Mouse (Mus musculus) embryonic facial prominence, embryonic 12.5 days (tissue): ENCODE data around the gene Aox1. TPM values are rescaled to one million over a fixed set of nuclear protein-coding genes. Genes with fewer than 3 reads are reported as not detected.
A peak's percentile ranks its signal among the peaks of the same experiment; 100 is the strongest.
"Not testable (repeated sequence)": the region's sequence is repeated elsewhere in the genome, so short reads cannot be mapped to it uniquely, and the experiment has no call there.

ENCODE experiments used
- ATAC-seq: fragments of 200-750 bp; cut with Nextera tagmentation; 2 replicates; pipeline ENCODE4 v1.8.0; 2017; ENCODE audit not compliant: insufficient number of reproducible peaks, insufficient read depth, low FRiP score, low TSS enrichment
- H3K27ac ChIP-seq: fragments of 300-500 bp; sonication (generic); 2 replicates; pipeline ENCODE4 v1.5.1; 2016; ENCODE audit warnings: mild to moderate bottlenecking
- H3K27me3 ChIP-seq: fragments of 300-500 bp; sonication (generic); 2 replicates; pipeline ENCODE4 v1.6.1; 2016; ENCODE audit warnings: mild to moderate bottlenecking, moderate library complexity
- H3K36me3 ChIP-seq: fragments of 300-500 bp; sonication (generic); 2 replicates; pipeline ENCODE4 v1.6.1; 2016; ENCODE audit warnings: mild to moderate bottlenecking
- H3K4me1 ChIP-seq: fragments of 300-500 bp; sonication (generic); 2 replicates; pipeline ENCODE4 v1.6.1; 2016
- H3K4me2 ChIP-seq: fragments of 300-500 bp; sonication (generic); replicated peaks from 2 replicates; pipeline ENCODE4 v1.6.1; 2016; ENCODE audit warnings: mild to moderate bottlenecking, moderate library complexity
- H3K4me3 ChIP-seq: fragments of 300-500 bp; sonication (generic); 2 replicates; pipeline ENCODE4 v1.5.1; 2016; ENCODE audit warnings: mild to moderate bottlenecking
- H3K9ac ChIP-seq: fragments of 300-500 bp; sonication (generic); 2 replicates; pipeline ENCODE4 v1.6.1; 2016; ENCODE audit warnings: mild to moderate bottlenecking, moderate library complexity
- H3K9me3 ChIP-seq: fragments of 300-500 bp; sonication (generic); 2 replicates; pipeline ENCODE4 v1.6.1; 2016; ENCODE audit warnings: mild to moderate bottlenecking, moderate library complexity
- WGBS: fragments of 180-500 bp; shearing (Covaris S2); methylation state at CpG from one replicate; pipeline ENCODE4 v1.1.7; 2016; 5-methylcytosine and 5-hydroxymethylcytosine counted together
- polyA plus RNA-seq: library from polyadenylated mRNA; unstranded; fragments of >200 nt; fragmentation: Nextera tagmentation; extraction: Ambion mirVana; gene quantifications from 2 replicates; pipeline ENCODE4 v1.2.1, GENCODE M21; 2016

Gene Aox1
- 0.10 and 0.13 TPM in 2 replicates for polyA plus RNA-seq

DNA sequence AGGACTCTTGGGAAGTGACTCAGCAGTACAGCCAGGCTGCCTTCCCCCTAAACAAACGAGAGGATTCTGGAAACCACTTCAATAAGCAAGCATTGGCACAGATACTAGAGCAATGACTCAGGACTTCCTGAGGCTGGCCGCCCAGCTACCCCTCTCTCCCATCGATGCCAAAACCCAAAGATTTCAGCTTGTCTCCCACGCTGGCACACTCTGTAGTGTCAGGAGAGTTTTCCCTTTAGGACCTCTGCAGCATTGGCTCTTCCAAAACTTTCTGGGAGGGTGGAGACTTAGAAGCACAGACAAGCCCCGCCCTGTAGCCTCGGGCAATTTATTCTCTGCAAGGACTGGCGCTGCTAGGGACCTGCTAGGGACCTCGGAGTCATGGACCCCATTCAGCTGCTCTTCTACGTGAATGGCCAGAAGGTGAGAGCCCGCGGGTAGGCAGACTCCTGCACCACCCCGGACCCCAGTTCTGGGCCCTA, at the start of gene Aox1:
Gene Aox1 (plus strand): TSS at position 296 of the 482 bp plus-strand sequence.
- Histone ChIP-seq H3K27ac (no peak within 1 kb of the TSS), H3K4me3 (peak within 1 kb of the TSS; percentile 16; the same call in 1 of the 2 replicates), H3K9ac (no peak within 1 kb of the TSS), H3K9me3 (no peaks in the 10 kb centered on the region), H3K4me1 (peaks cover 11% of the 10 kb centered on the region; the same call in 1 of the 2 replicates), H3K36me3 (0 out of 2 replicates have a peak, but pooled peaks cover under 1% of the 10 kb centered on the region), H3K4me2 (peak within 1 kb of the TSS; percentile 40), H3K27me3 (no peaks in the 10 kb centered on the region)
- no peak for ATAC-seq
- WGBS = 11% methylated on average over 12 of the region's 12 CpGs

DNA sequence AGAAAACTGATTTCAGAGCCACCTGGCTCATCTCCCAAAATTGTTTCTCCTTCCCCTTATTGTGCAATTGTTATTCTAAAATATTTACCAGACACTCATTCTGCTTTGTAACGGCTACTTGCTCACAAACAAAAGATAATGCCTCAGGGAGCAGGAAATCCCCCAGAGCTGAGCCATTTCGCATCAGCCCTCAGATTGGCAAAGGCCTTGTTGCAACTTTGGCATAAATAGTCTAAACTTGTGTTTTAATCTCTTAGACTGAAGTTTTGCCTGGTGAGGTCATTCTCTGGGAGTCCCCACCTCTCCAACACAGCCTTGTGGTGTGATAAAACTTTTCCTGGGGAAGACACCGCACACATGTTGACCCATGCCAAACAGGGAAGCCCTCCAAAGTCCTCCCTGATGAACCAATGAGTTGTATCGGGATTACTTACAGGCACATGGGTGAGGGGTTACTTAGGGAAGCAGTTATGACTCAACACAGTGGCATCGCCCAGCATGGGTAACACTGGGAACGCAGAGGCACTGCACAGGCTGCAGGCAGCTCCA, 40.6 kb upstream of the Aox1 start:
- ATAC-seq = no peak
- Histone ChIP-seq H3K9me3 (no peaks in the 10 kb centered on the region), H3K36me3 (no peaks in the 10 kb centered on the region), H3K27ac (no peak overlapping the region), H3K4me2 (no peak overlapping the region), H3K4me3 (no peak overlapping the region), H3K9ac (no peak overlapping the region), H3K27me3 (no peaks in the 10 kb centered on the region), H3K4me1 (no peaks in the 10 kb centered on the region)
- WGBS = 70% methylated on average over 6 of the region's 6 CpGs

DNA sequence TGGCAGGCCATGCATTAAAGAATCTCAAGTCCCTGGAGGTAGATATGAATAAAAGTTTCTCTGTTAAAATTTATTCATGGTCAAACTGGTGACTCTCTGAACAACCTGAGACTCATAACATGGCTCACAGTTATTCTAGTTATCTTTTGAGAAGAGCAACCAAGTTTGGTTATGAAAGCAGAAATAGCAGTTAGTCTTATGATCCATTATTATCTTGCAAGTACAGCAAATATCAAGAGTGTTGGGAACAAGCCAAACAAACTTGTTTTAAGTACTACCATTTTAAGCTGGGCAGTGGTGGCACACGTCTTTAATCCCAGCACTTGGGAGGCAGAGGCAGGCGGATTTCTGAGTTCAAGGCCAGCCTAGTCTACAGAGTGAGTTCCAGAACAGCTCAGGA, 38.5 kb upstream of the Aox1 start:
- no peak for ATAC-seq
- no peaks in the 10 kb centered on the region for H3K4me1 ChIP-seq
- no peak overlapping the region for H3K27ac ChIP-seq
- H3K4me3 ChIP-seq = no peak overlapping the region
- no peak overlapping the region for H3K9ac ChIP-seq
- H3K4me2 ChIP-seq = no peak overlapping the region
- 75% methylated on average over 2 of the region's 2 CpGs for WGBS
- no peaks in the 10 kb centered on the region for H3K36me3 ChIP-seq
- no peaks in the 10 kb centered on the region for H3K27me3 ChIP-seq
- no peaks in the 10 kb centered on the region for H3K9me3 ChIP-seq

DNA sequence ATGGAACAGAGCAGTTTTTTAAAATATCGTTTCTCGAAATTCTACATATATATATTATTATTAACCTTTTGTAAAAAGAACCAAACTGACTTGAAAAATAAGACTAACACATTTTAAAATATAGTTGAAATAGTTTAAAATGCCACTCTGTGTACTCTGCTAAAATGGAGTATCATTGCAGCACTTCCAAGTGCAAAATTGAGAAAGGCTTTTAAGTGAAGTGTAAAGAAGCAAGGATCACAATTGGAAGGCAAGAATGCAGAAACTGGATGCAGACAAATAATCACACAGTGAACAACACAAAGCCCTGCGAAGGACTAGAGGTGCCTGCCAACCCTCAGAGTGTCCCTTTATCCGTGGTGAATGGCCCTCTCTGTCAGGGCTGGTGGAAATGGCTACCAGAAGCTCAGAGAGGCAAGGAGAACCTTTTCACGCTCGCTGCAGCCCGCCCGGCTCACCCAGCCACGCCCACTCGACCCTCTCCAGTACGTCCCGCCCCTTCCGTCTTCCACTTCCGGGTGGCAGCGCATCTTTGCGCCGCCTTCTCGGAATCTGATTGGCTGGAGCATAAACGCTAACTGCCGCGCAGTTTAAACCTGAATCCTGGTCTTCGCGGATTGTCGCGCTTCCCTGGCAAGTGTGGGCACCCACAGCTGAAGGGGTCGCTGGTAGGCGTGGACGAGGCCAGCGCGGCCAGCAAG, 34.1 kb upstream of the Aox1 start, which contains the start of gene Sgo2a:
Gene Sgo2a (plus strand): TSS at position 540 of the 701 bp plus-strand sequence.
- Histone ChIP-seq H3K36me3 (no peaks in the 10 kb centered on the region), H3K4me3 (peak within 1 kb of the TSS; percentile 83), H3K27me3 (no peaks in the 10 kb centered on the region), H3K9ac (peak within 1 kb of the TSS; percentile 67), H3K9me3 (no peaks in the 10 kb centered on the region), H3K27ac (peak within 1 kb of the TSS; percentile 75), H3K4me1 (peaks cover 14% of the 10 kb centered on the region), H3K4me2 (peak within 1 kb of the TSS; percentile 75)
- 6% methylated on average over 30 of the region's 30 CpGs for WGBS
- ATAC-seq = peak; percentile 95

DNA sequence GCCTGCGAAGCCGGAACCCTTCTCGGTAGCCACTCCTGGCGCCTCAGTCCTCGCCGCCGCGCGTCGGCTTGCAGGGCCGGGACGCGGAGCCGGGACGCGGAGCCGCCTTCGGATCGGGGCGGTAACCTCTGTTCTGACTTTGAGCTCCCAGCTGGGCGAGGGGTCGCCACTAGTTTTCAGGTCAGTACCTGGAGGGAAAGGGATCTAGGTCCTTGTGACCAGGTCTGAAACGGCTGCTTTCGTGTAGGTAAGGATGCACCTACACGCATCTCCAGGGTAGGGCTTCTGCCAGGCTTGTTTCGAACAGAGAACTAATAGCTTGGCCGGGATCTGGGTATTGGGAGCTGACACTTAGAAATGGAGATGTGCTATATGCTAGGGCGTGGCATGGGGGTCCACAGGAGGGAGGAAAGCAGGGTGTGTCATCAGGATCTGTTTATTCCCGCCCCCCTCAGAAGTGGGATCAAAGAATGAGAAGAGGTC, 33.6 kb upstream of the Aox1 start:
- under 1% methylated on average over 29 of the region's 29 CpGs for WGBS
- Histone ChIP-seq H3K9ac (peak overlapping the region; percentile 67), H3K27me3 (no peaks in the 10 kb centered on the region), H3K9me3 (no peaks in the 10 kb centered on the region), H3K4me3 (peak overlapping the region; percentile 83), H3K36me3 (no peaks in the 10 kb centered on the region), H3K4me2 (peak overlapping the region; percentile 75), H3K27ac (peak overlapping the region; percentile 75), H3K4me1 (peaks cover 14% of the 10 kb centered on the region)
- peak; percentile 66 for ATAC-seq

DNA sequence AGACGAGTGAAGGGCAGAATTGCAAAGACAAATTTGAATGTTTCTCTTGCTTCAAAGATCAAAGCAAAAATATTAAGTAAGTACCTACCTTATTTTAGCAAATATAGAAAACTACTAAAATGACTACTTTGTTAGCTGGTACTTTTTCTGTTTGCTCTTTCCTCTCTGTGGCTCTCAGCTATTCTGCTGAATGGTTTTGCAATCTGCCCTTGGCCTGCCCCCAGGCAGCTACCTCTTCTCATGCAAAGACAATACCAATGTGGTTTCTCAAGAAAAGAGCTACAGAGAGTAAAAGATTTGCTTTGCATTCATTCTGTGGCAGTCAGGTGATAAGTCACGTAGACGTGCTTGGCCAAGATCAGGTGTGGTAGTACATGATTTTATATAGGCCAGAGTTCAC, 31.6 kb upstream of the Aox1 start:
- Histone ChIP-seq H3K4me3 (no peak overlapping the region), H3K4me1 (peaks cover 14% of the 10 kb centered on the region), H3K27ac (no peak overlapping the region), H3K9ac (no peak overlapping the region), H3K36me3 (peaks cover 4% of the 10 kb centered on the region; the same call in 1 of the 2 replicates), H3K27me3 (no peaks in the 10 kb centered on the region), H3K9me3 (no peaks in the 10 kb centered on the region), H3K4me2 (no peak overlapping the region)
- WGBS = 89% methylated on average over 3 of the region's 3 CpGs
- no peak for ATAC-seq

DNA sequence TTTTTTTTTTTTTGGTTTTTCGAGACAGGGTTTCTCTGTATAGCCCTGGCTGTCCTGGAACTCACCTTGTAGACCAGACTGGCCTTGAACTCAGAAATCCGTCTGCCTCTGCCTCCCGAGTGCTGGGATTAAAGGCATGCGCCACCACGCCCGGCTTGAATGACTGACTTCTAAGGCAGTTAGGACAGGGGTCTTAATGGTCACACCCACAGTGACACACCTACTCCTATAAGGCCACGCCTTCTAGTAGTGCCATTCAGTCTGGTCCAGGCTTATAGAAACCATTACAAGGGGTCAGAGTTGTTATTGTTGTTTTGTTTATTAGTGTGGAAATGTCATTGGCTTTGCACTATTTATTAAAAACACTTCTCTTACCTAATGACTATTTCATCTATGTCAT, 23.3 kb upstream of the Aox1 start:
- peaks cover 24% of the 10 kb centered on the region for H3K36me3 ChIP-seq

DNA sequence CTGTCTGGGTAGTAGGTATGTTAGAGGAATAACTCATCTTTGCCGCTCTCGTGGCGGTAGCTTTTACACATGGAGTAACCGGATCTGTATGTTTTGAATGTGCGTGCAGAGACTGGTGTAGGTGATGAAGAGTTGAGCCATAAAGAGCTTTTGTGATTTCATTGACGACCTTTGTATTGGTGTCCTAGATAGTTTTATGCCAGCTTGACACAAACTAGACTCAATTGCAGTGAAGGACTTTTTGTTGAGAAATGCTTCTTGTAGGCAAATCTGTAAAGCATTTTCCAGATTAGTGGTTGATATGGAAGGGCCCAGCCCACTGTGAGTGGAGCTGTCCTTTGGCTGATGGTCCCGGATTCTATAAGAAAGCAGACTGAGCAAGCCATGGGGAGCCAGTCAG, 10.9 kb upstream of the Aox1 start, which contains the start of gene Kctd18:
Gene Kctd18 (minus strand): TSS at position 101 of the 400 bp plus-strand sequence.
- WGBS = 92% methylated on average over 7 of the region's 7 CpGs
- H3K27ac ChIP-seq = no peak within 1 kb of the TSS
- H3K4me3 ChIP-seq = no peak within 1 kb of the TSS
- peaks cover 54% of the 10 kb centered on the region for H3K36me3 ChIP-seq
- H3K9ac ChIP-seq = no peak within 1 kb of the TSS
- no peaks in the 10 kb centered on the region for H3K9me3 ChIP-seq
- H3K4me1 ChIP-seq = no peaks in the 10 kb centered on the region
- no peak for ATAC-seq
- no peak within 1 kb of the TSS for H3K4me2 ChIP-seq
- no peaks in the 10 kb centered on the region for H3K27me3 ChIP-seq

More for the DNA sequence above, 23.3 kb upstream of the Aox1 start:
- not testable (repeated sequence) for ATAC-seq, H3K9me3 ChIP-seq, H3K4me3 ChIP-seq, H3K27me3 ChIP-seq, H3K9ac ChIP-seq, H3K4me2 ChIP-seq, H3K27ac ChIP-seq, H3K4me1 ChIP-seq
- WGBS = 93% methylated on average over 7 of the region's 7 CpGs

DNA sequence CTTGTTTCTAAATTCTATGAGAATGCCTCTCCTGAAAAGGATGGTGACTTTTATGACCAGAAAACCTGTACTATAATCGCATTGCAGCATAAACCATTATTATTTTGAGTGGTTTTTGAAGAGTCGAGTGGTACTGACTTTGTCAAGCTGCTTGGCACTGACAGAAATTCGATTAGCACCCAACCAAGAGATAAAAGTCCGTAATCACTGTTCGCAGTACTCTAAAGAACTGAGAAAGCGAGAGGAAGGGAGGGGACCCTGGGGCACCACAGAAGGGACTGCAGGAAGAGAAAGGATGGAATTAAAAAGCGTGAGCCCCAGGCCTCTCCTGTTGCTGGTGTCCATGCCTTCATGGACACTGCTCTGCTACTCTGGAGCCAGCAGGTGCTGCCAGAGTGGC, 2.0 kb upstream of the Aox1 start:
- WGBS = 83% methylated on average over 7 of the region's 7 CpGs
- H3K36me3 ChIP-seq = peaks cover 9% of the 10 kb centered on the region

DNA sequence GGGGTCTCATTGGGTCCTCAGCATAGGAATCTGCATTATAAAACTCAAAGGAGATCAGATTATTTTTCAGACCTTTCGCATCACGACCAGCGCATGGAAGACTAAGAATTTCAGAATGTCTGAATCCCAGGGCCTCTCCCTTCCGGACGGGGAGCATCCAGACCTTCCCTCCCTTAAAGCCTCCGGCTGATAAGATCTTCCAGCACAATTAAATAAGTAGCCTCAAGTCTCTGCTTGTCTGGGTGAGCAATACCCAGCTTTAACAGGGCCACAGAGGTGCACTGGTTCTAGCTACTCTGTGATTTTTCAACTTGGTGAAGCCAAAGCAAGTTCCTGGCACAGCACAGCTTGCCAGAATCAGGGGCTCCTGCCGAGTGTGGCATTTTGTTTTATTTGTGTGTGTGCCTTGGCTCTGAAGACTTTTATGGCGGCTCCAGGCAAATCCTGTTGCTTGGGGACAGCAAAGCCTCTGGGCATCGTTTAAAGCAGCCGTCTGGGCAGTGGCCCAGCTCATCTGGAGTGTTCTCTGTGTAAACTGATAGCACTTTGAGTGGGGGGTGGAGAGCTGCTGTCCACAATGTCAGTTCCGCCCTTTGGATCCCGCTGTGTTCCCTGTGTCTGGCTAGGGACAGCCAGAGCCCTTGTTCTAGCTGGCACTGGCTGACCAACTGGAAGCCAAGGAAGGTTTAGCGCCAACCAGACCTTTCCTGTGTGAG, 583 bp downstream of the Aox1 start:
- Histone ChIP-seq H3K4me3 (peak overlapping the region; percentile 16; the same call in 1 of the 2 replicates), H3K9ac (no peak overlapping the region), H3K27ac (no peak overlapping the region)

More for the DNA sequence above, 2.0 kb upstream of the Aox1 start:
- Histone ChIP-seq H3K27me3 (no peaks in the 10 kb centered on the region), H3K9ac (no peak overlapping the region), H3K9me3 (no peaks in the 10 kb centered on the region), H3K4me1 (peaks cover 11% of the 10 kb centered on the region; the same call in 1 of the 2 replicates), H3K4me2 (no peak overlapping the region), H3K4me3 (no peak overlapping the region), H3K27ac (no peak overlapping the region)
- no peak for ATAC-seq

DNA sequence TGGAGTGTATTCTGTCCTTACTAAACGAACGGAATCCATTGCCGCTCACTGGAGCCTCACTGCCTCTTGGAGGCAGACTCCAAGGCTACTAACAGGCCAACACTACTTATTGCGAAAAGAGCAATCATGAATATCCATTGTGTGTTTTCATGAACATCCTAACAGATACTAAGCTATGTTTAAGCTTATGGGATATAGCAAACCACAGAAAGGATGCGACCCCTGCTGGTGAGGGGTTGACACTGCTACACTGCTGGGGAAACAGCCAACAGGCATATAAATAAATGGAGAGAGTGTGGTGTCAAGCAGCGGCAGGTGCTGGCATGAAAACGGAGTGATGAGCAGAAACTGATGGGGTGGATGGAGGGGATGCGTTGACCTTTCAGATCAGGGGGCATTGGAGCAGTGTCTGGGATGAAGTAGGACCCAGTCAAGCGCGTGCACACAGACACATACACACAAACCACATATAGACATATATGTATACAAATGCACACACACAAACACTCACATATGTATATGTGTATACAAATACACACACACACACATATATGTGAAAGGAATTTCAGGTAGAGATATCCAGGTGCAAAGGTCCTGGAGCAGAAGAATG, 1.5 kb downstream of the Aox1 start:
- no peaks in the 10 kb centered on the region for H3K9me3 ChIP-seq
- H3K4me3 ChIP-seq = no peak overlapping the region
- H3K27me3 ChIP-seq = no peaks in the 10 kb centered on the region
- H3K4me1 ChIP-seq = peaks cover 11% of the 10 kb centered on the region; the same call in 1 of the 2 replicates
- no peak overlapping the region for H3K4me2 ChIP-seq
- ATAC-seq = no peak
- H3K36me3 ChIP-seq = no peaks in the 10 kb centered on the region
- WGBS = 60% methylated on average over 10 of the region's 10 CpGs
- H3K27ac ChIP-seq = no peak overlapping the region
- no peak overlapping the region for H3K9ac ChIP-seq

More for the DNA sequence above, 583 bp downstream of the Aox1 start:
- WGBS = 21% methylated on average over 13 of the region's 13 CpGs
- Histone ChIP-seq H3K27me3 (no peaks in the 10 kb centered on the region), H3K4me1 (peaks cover 11% of the 10 kb centered on the region; the same call in 1 of the 2 replicates), H3K36me3 (no peaks in the 10 kb centered on the region), H3K9me3 (no peaks in the 10 kb centered on the region), H3K4me2 (peak overlapping the region; percentile 40)
- no peak for ATAC-seq
